Mouse (Mus musculus) CH12.LX (cell line): ENCODE results near the gene Serpina16.

Experiments
- BHLHE40 ChIP-seq: IDR thresholded peaks from 2 replicates; pipeline ENCODE4 v1.6.1; 2011; ENCODE audit warnings: mild to moderate bottlenecking, low read depth, low read length, improper control_type of control experiment
- CHD2 ChIP-seq: IDR thresholded peaks from 2 replicates; pipeline ENCODE4 v1.6.1; 2011; ENCODE audit warnings: low read length, improper control_type of control experiment
- CTCF ChIP-seq, 2 experiments: IDR thresholded peaks in 1 of 2; conservative IDR thresholded peaks in 1 of 2; 2 replicates each; pipeline ENCODE4 v1.5.1; 2011 to 2012; ENCODE audit warnings: low read depth in 2 of 2, low read length in 2 of 2, improper control_type of control experiment in 1 of 2, inconsistent platforms in 1 of 2, mild to moderate bottlenecking in 1 of 2, moderate library complexity in 1 of 2
- ELF1 ChIP-seq: IDR thresholded peaks from 2 replicates; pipeline ENCODE4 v1.6.1; 2014; ENCODE audit warnings: low read depth, mild to moderate bottlenecking, inconsistent platforms, low read length, improper control_type of control experiment
- ETS1 ChIP-seq: conservative IDR thresholded peaks from 2 replicates; pipeline ENCODE4 v1.6.1; 2012; ENCODE audit warnings: low read depth, mild to moderate bottlenecking, inconsistent platforms, low read length, improper control_type of control experiment, moderate library complexity
- KAT2A ChIP-seq: IDR thresholded peaks from 2 replicates; pipeline ENCODE4 v1.6.1; 2012; ENCODE audit warnings: low read length, improper control_type of control experiment, inconsistent platforms; ENCODE audit not compliant: insufficient replicate concordance
- MAFK ChIP-seq: IDR thresholded peaks from 2 replicates; pipeline ENCODE4 v1.6.1; 2011; ENCODE audit warnings: low read length, improper control_type of control experiment; ENCODE audit not compliant: insufficient replicate concordance
- MYC ChIP-seq: IDR thresholded peaks from 2 replicates; pipeline ENCODE4 v1.6.1; 2011; ENCODE audit warnings: low read depth, mild to moderate bottlenecking, improper control_type of control experiment, low read length
- POLR2A ChIP-seq: IDR thresholded peaks from 2 replicates; pipeline ENCODE4 v1.6.1; 2011; ENCODE audit warnings: low read depth, mild to moderate bottlenecking, improper control_type of control experiment, low read length
- POLR2AphosphoS2 ChIP-seq: IDR thresholded peaks from 2 replicates; pipeline ENCODE4 v1.6.1; 2011; ENCODE audit warnings: low read depth, low read length, improper control_type of control experiment
- TCF12 ChIP-seq: IDR thresholded peaks from 2 replicates; pipeline ENCODE4 v1.6.1; 2014; ENCODE audit warnings: low read depth, mild to moderate bottlenecking, inconsistent platforms, low read length, improper control_type of control experiment
- USF1 ChIP-seq: IDR thresholded peaks from 2 replicates; pipeline ENCODE4 v1.6.1; 2014; ENCODE audit warnings: low read depth, mild to moderate bottlenecking, inconsistent platforms, low read length, improper control_type of control experiment
- ZMIZ1 ChIP-seq: IDR thresholded peaks from 2 replicates; pipeline ENCODE4 v1.6.1; 2012; ENCODE audit warnings: low read depth, mild to moderate bottlenecking, inconsistent platforms, low read length, improper control_type of control experiment
- ZNF384 ChIP-seq: IDR thresholded peaks from 2 replicates; pipeline ENCODE4 v1.6.1; 2012; ENCODE audit warnings: low read depth, low read length, improper control_type of control experiment, inconsistent platforms

DNA sequence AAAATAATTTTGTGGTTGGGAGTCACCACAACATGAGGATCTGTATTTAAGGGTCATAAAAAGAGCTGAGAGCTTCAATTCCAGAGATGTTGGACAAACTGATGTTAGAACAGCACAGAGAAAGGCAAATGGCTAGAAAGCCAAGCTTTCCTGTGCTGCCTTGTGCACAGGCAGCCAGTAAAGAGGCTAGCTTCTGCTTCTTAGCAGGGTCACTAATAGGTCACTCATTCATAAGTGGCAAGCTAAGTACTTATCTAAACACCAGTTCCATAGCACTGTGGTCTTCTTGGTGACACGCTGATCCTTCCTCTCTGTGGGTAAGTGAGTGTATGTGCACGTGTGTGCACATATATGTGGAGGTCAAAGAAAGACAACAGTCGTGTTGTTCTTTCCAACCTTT lies 4.5 kb downstream of the Serpina16 start:
- TF ChIP-seq CHD2 (no peak), POLR2A (no peak), CTCF (conservative IDR thresholded peaks at IDR 0.05 in 1 of 2, IDR thresholded peaks at IDR 0.05 in 1 of 2; ENCODE audit: low read depth in 2 of 2, low read length in 2 of 2) (no peak), KAT2A (no peak), POLR2AphosphoS2 (no peak), MYC (no peak), ZMIZ1 (no peak), USF1 (no peak), ZNF384 (no peak), BHLHE40 (no peak), TCF12 (no peak), ELF1 (no peak), ETS1 (no peak), MAFK (no peak)
